Mouse (Mus musculus): Measurements from ENCODE around the gene Cpxm2. TPM values are rescaled to one million over a fixed set of nuclear protein-coding genes. Genes with fewer than 3 reads are reported as not detected.

Cpxm2 gene
- polyA plus RNA-seq, 1 experiment from 2014 or later = 0.61 TPM

- Histone ChIP-seq H3K27me3 (replicated peaks; ENCODE audit: insufficient read depth, low read length) (no peaks in the 10 kb centered on the region), H3K4me1 (ENCODE audit: insufficient read depth, low read depth, low read length) (no peaks in the 10 kb centered on the region), H3K36me3 (ENCODE audit: insufficient read depth, low read length) (no peaks in the 10 kb centered on the region), H3K27ac (ENCODE audit: low read length) (no peak overlapping the region), H3K4me3 (ENCODE audit: low read depth, low read length) (no peak overlapping the region), H3K9ac (replicated peaks; ENCODE audit: low read depth) (no peak overlapping the region), H3K9me3 (ENCODE audit: low read length) (no peaks in the 10 kb centered on the region), H3K4me2 (replicated peaks; ENCODE audit: low read depth, low read length) (no peak overlapping the region)
- DNase-seq (ENCODE audit: low spot score) (no peak), ATAC-seq (no peak)
- TF ChIP-seq EP300 (IDR thresholded peaks at IDR 0.05) (no peak), CTCF (IDR thresholded peaks at IDR 0.05) (no peak)
- WGBS = 61% methylated on average over 3 of the region's 3 CpGs
Measured at GRCm38 (mm10) chr7:131992873-131993272, 161.7 kb downstream of the Cpxm2 start.

DNA sequence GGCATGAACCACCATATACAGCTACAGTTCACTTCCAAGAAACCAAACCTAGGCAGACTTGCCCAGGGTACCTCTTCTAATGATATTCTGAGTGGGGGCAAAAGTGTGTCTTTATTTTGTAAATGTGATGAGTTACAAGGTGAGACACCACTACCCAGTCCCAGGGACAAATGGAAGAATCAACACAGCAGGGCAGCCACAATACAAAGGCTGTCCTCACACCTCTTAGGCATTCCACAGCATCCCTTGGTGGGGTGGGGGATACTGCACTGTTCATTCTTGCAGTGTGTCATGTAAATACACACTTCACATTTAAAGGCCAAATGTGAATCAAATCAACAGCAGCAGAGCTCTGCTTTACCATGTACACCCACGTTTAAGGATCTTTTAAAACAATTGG is 162.3 kb downstream of the Cpxm2 start:
- ATAC-seq (no peak), DNase-seq (ENCODE audit: low spot score) (no peak)
- 41% methylated on average over 1 of the region's 1 CpGs for WGBS
- H3K27me3 ChIP-seq (replicated peaks; ENCODE audit: insufficient read depth, low read length) = no peaks in the 10 kb centered on the region
- H3K36me3 ChIP-seq (ENCODE audit: insufficient read depth, low read length) = no peaks in the 10 kb centered on the region
- no peak overlapping the region for H3K27ac ChIP-seq (ENCODE audit: low read length)
- H3K4me2 ChIP-seq (replicated peaks; ENCODE audit: low read depth, low read length) = no peak overlapping the region
- TF ChIP-seq EP300 (IDR thresholded peaks at IDR 0.05) (no peak), CTCF (IDR thresholded peaks at IDR 0.05) (no peak)
- H3K4me1 ChIP-seq (ENCODE audit: insufficient read depth, low read depth, low read length) = no peaks in the 10 kb centered on the region
- H3K9me3 ChIP-seq (ENCODE audit: low read length) = no peaks in the 10 kb centered on the region
- H3K4me3 ChIP-seq (ENCODE audit: low read depth, low read length) = no peak overlapping the region
- H3K9ac ChIP-seq (replicated peaks; ENCODE audit: low read depth) = no peak overlapping the region

- no peak for DNase-seq (ENCODE audit: low spot score)
- Histone ChIP-seq H3K4me2 (replicated peaks; ENCODE audit: low read depth, low read length) (no peak overlapping the region), H3K36me3 (ENCODE audit: insufficient read depth, low read length) (no peaks in the 10 kb centered on the region), H3K9me3 (ENCODE audit: low read length) (no peaks in the 10 kb centered on the region), H3K4me3 (ENCODE audit: low read depth, low read length) (no peak overlapping the region), H3K27me3 (replicated peaks; ENCODE audit: insufficient read depth, low read length) (no peaks in the 10 kb centered on the region), H3K27ac (ENCODE audit: low read length) (no peak overlapping the region), H3K9ac (replicated peaks; ENCODE audit: low read depth) (no peak overlapping the region), H3K4me1 (ENCODE audit: insufficient read depth, low read depth, low read length) (no peaks in the 10 kb centered on the region)
- TF ChIP-seq CTCF (IDR thresholded peaks at IDR 0.05) (no peak), EP300 (IDR thresholded peaks at IDR 0.05) (no peak)
- 9% methylated on average over 6 of the region's 6 CpGs for WGBS
- ATAC-seq = no peak
Measured at GRCm38 (mm10) chr7:131989056-131989455, 165.5 kb downstream of the Cpxm2 start.

Other genes starting within 250 kb of the Cpxm2 start
- gene Gpr26, start 188.3 kb downstream of the Cpxm2 start, polyA plus RNA-seq (2015; fragmentation: Nextera tagmentation; extraction: Ambion mirVana) = not detected in 2 replicates
- gene Chst15, start 162.5 kb upstream of the Cpxm2 start, polyA plus RNA-seq (2015; fragmentation: Nextera tagmentation; extraction: Ambion mirVana) = 13.1 and 14.1 TPM in 2 replicates

All from lung, postnatal 0 days (tissue).